Mouse (Mus musculus) limb, embryonic 10.5 days (tissue): ENCODE measurements around the gene Gab3. TPM values are rescaled to one million over a fixed set of nuclear protein-coding genes. Genes with fewer than 3 reads are reported as not detected.
"Not testable (repeated sequence)": the region's sequence is repeated elsewhere in the genome, so short reads cannot be mapped to it uniquely, and the experiment has no call there.

Experiments
- DNase-seq: peaks from one replicate; pipeline ENCODE4 v3.0.0-alpha.2; 2017; ENCODE audit warnings: low spot score
- H3K27ac ChIP-seq: fragments of 300-500 bp; sonication (generic); 2 replicates; pipeline ENCODE4 v1.5.1; 2016; ENCODE audit warnings: mild to moderate bottlenecking
- H3K27me3 ChIP-seq: fragments of 300-500 bp; sonication (generic); 2 replicates; pipeline ENCODE4 v1.6.1; 2016; ENCODE audit warnings: low read depth, mild to moderate bottlenecking; ENCODE audit not compliant: poor library complexity, severe bottlenecking
- H3K36me3 ChIP-seq: fragments of 300-500 bp; sonication (generic); 2 replicates; pipeline ENCODE4 v1.6.1; 2016; ENCODE audit warnings: mild to moderate bottlenecking, moderate library complexity
- H3K4me1 ChIP-seq: fragments of 300-500 bp; sonication (generic); 2 replicates; pipeline ENCODE4 v1.6.1; 2016
- H3K4me3 ChIP-seq: fragments of 300-500 bp; sonication (generic); 2 replicates; pipeline ENCODE4 v1.5.1; 2016; ENCODE audit warnings: mild to moderate bottlenecking, moderate library complexity
- H3K9me3 ChIP-seq: fragments of 300-500 bp; sonication (generic); replicated peaks from 2 replicates; pipeline ENCODE4 v1.6.1; 2016; ENCODE audit warnings: mild to moderate bottlenecking
- WGBS: fragments of 180-500 bp; shearing (Covaris S2); methylation state at CpG from one replicate; pipeline ENCODE4 v1.1.7; 2016; 5-methylcytosine and 5-hydroxymethylcytosine counted together
- polyA plus RNA-seq: library from polyadenylated mRNA; unstranded; fragments of >200 nt; fragmentation: Nextera tagmentation; extraction: Ambion mirVana; gene quantifications from 2 replicates; pipeline ENCODE4 v1.2.1, GENCODE M21; 2016

Gene Gab3
- polyA plus RNA-seq, 1 experiment from 2014 or later, result 0.65 TPM

DNA sequence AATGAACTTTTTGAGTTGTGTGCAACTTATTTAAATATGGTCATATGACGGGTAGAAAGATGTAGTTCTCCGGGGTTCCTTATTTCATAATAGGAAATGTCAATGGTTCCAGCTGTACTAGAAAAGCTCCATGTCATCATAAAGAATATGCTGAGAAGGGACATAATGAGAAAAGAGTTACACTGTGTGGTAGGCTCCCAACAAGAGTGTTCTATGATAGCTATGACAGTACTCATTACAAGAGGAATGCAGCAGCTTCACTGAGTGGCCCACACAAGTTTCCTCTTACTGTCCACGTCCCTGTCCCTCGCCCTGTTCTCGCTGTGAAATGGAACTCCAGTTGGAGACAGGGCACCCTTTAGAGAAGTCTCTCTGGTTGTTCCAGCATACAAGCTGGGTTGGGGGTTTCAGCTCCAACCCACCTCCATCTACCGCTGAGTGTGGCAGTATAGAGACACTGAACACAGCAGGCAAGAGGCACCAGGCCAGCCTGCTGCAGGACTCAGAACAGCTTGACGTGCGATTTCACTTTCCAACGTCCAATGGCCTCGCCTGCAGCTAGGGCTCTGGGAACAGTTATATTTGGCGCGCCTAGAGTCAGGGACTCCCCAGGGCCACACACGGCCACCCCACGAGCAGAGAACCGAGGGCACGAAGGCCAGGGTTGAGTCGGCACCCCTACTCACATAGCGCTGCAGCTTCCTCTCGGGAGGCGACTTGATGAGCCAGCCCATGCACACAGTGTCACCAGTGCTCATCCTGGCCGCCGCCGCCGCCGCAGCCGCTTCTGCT lies 1.1 kb downstream of the Gab3 start:
- DNase-seq, result peak; percentile 37
- H3K27ac ChIP-seq, result peak overlapping the region; percentile 58; the same call in 1 of the 2 replicates
- H3K27me3 ChIP-seq, result no peaks in the 10 kb centered on the region
- WGBS, result 25% methylated on average over 26 of the region's 26 CpGs
- H3K9me3 ChIP-seq, result no peaks in the 10 kb centered on the region
- H3K4me3 ChIP-seq, result peak overlapping the region; percentile 56
- no peaks in the 10 kb centered on the region for H3K4me1 ChIP-seq
- no peaks in the 10 kb centered on the region for H3K36me3 ChIP-seq

GRCm38 (mm10) chrX:75082351-75082750 lies 2.9 kb downstream of the Gab3 start:
- Histone ChIP-seq H3K4me1 (no peaks in the 10 kb centered on the region), H3K27me3 (no peaks in the 10 kb centered on the region), H3K9me3 (no peaks in the 10 kb centered on the region), H3K27ac (no peak overlapping the region), H3K36me3 (no peaks in the 10 kb centered on the region), H3K4me3 (no peak overlapping the region)
- 54% methylated on average over 2 of the region's 2 CpGs for WGBS
- DNase-seq, result no peak

DNA sequence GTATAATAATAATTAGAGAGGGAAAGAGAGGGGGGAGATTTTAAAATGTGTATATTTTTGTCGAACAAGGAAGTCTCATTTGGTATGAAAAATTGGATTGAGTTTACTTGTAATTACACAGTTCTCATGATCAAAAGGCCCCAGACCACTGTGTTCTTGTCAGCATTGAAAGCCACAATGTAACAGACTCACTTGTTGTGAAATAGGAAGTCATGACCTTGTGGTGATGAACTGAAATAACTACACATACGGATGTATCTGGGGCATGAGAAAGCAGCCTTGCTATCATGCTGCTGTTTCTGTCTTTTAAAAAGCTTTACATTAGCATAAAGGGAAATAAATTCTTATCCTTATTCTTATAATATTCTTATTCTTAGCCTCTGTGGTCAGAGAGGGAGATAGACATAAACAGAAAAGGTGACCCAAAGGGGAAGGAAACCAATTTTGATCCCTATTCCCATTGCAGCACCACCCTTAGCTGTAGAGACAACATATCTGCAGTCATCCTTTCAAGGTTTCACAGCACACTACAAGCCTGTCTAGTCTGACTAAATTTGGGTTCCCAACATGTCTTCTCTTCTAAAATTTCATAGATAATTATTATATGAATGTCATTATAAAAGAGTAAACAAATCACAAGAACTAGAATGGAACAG lies 29.0 kb downstream of the Gab3 start:
- 90% methylated on average over 2 of the region's 2 CpGs for WGBS
- no peak for DNase-seq
- Histone ChIP-seq H3K27ac (no peak overlapping the region), H3K36me3 (no peaks in the 10 kb centered on the region), H3K9me3 (no peaks in the 10 kb centered on the region), H3K4me1 (no peaks in the 10 kb centered on the region), H3K27me3 (no peaks in the 10 kb centered on the region), H3K4me3 (no peak overlapping the region)

DNA sequence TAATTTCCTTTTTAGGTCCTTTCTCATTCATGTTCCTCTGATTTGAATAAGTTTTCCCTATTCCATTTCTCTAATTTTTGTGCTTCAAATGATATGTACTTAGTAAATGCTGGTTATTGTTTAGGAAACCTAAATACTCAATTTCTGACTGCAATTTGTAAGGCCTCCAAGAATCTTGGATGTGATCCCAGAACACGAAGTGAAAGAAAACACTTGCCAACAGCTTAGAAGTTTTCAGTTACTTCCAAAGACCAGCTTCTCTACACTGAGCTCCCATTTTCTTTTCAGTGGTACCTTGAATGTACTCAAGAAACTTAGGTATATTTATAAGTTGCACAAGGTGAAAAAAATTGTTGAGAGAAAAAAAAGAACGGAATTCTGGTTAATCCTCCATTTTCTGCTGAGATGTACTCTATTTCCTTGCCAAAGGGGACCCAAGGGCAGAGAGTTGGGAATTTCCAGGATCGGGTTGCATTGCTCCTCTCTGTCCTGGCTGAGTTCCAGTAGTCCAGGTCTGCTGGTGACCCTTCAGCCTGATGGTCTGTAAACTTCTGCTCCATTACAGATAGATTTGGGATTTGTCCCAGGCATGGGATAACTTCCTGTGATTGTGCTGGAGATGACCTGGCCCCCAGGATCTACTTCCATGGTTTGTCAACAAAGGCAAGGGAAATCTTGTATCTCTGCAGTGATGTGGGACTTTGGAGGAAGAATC lies 38.2 kb downstream of the Gab3 start:
- 75% methylated on average over 3 of the region's 3 CpGs for WGBS
- no peak for DNase-seq
- Histone ChIP-seq H3K9me3 (no peaks in the 10 kb centered on the region), H3K4me1 (no peaks in the 10 kb centered on the region), H3K36me3 (no peaks in the 10 kb centered on the region), H3K27me3 (no peaks in the 10 kb centered on the region), H3K4me3 (no peak overlapping the region), H3K27ac (no peak overlapping the region)

- Histone ChIP-seq H3K4me3 (no peak overlapping the region), H3K4me1 (no peaks in the 10 kb centered on the region), H3K27ac (no peak overlapping the region), H3K27me3 (no peaks in the 10 kb centered on the region), H3K36me3 (no peaks in the 10 kb centered on the region), H3K9me3 (no peaks in the 10 kb centered on the region)
- WGBS, result 95% methylated on average over 1 of the region's 1 CpGs
- no peak for DNase-seq
Observed at GRCm38 (mm10) chrX:75045931-75046330, 39.3 kb downstream of the Gab3 start.

- Histone ChIP-seq H3K36me3 (no peaks in the 10 kb centered on the region), H3K4me1 (no peaks in the 10 kb centered on the region), H3K9me3 (no peaks in the 10 kb centered on the region), H3K4me3 (no peak overlapping the region), H3K27me3 (no peaks in the 10 kb centered on the region), H3K27ac (no peak overlapping the region)
- DNase-seq, result no peak
- 66% methylated on average over 4 of the region's 4 CpGs for WGBS
Observed at GRCm38 (mm10) chrX:75044595-75044994, 40.7 kb downstream of the Gab3 start.

DNA sequence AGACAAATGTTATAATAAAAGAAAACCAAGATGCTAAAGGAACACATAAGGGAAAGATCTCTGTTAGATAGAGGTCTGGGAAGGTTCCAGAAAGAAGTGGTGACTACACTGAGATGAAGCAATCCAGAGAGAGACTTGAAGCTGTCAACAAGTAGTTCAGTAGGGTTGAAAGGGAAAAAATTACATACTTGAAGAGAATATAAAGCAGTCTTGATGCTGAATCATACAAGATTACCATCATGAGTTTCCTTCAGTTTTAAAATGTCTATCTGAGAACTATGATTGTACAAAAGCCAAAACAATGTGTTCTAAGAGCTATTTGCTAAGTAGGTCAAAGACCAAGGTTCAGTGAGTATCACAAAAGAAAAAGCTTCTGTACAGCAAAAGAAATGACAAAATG lies 48.6 kb downstream of the Gab3 start:
- Histone ChIP-seq H3K27ac (no peak overlapping the region), H3K27me3 (no peaks in the 10 kb centered on the region), H3K4me3 (no peak overlapping the region), H3K36me3 (no peaks in the 10 kb centered on the region), H3K4me1 (no peaks in the 10 kb centered on the region), H3K9me3 (no peaks in the 10 kb centered on the region)
- no peak for DNase-seq

DNA sequence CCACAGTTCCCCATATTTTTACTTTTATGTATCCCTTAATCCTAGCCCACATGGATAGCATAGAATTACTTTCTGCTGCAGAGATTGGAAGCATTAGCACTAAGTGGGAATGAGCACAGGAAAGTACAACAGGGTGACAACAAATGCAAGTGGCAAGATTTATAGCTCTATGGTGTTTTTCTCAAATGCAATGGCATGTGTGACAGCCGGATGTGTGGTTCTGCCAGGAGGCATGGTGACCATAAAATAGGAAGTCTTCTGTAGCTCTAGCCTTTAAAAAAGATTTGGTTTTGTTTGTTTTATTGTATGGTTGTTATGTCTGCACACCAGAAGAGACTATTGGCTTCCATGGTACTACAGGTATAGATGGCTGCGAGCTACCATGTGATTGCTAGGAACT lies 50.1 kb downstream of the Gab3 start:
- Histone ChIP-seq H3K9me3 (no peaks in the 10 kb centered on the region), H3K36me3 (no peaks in the 10 kb centered on the region), H3K27me3 (no peaks in the 10 kb centered on the region), H3K4me3 (no peak overlapping the region), H3K27ac (no peak overlapping the region), H3K4me1 (no peaks in the 10 kb centered on the region)
- WGBS, result 80% methylated on average over 2 of the region's 2 CpGs
- DNase-seq, result no peak

GRCm38 (mm10) chrX:75034054-75034453 lies 51.2 kb downstream of the Gab3 start:
- not testable (repeated sequence) for DNase-seq, H3K27me3 ChIP-seq, H3K4me1 ChIP-seq, H3K27ac ChIP-seq, H3K36me3 ChIP-seq, H3K9me3 ChIP-seq, H3K4me3 ChIP-seq
- WGBS, result 76% methylated on average over 1 of the region's 1 CpGs

DNA sequence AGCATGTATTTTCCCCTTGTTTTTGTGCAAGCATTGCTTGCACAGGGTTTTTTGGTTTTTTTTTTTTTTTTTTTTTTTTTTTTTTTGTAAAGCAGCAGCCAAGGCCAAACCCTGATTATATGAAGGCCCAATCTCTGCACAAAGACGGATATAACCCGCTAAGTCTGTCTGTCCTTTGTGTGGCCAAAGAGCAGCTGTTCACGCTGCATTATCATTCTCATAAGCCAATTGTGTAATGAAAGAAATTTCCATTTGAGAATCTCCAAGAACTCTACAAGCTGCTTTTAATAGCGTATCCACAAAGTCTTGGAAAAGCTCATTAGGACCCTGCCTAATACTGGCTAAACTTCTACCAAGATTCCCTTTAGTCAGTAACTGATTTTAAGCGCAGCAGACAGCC lies 101.5 kb downstream of the Gab3 start:
- no peak for DNase-seq

DNA sequence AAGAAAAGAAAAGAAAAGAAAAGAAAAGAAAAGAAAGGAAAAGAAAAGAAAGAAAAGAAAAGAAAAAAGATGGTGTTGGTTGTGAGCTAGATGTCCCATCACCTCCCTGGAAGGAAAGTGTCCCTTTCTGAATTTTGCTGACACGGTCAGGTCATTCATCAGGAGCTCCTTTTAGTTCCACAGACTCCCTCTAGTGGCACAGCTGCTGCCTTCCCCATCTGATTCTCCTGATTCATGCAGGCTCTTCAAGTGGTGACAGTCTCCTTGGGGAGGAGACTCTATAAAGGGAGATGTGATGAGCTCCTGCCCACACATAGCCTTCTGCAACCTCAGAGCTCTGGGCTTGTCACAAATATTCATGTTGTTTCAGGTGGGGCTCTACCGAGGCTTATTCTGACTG lies 122.4 kb downstream of the Gab3 start:
- WGBS, result 16% methylated on average over 1 of the region's 2 CpGs

More for the DNA sequence above, 101.5 kb downstream of the Gab3 start:
- H3K27ac ChIP-seq, result no peak overlapping the region
- no peaks in the 10 kb centered on the region for H3K4me1 ChIP-seq
- no peaks in the 10 kb centered on the region for H3K36me3 ChIP-seq
- no peak overlapping the region for H3K4me3 ChIP-seq
- H3K27me3 ChIP-seq, result no peaks in the 10 kb centered on the region
- WGBS, result 89% methylated on average over 5 of the region's 5 CpGs
- H3K9me3 ChIP-seq, result no peaks in the 10 kb centered on the region

DNA sequence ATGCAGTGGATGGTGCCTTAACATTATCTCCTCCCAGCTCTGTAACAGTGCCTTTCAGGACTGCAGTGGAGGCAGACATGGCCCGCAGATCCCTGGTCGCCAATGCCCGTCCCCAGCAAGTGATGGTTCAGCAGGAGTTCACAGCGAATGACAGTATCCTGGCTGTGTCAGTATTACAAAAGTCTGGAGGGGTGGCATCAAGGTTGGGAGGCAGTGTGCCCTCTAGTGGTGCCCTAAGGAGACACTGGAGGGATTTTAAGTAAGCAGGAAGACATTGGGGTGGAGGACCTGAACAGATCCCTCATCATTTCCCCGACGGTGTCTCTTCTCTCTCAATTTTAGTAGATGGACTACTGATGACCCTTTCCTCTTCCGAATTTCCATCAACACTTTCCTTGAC lies 126.1 kb downstream of the Gab3 start:
- WGBS, result 65% methylated on average over 7 of the region's 7 CpGs
- DNase-seq, H3K9me3 ChIP-seq, H3K36me3 ChIP-seq, H3K27ac ChIP-seq, H3K4me1 ChIP-seq, H3K27me3 ChIP-seq, H3K4me3 ChIP-seq: not testable (repeated sequence)

More for the DNA sequence above, 122.4 kb downstream of the Gab3 start:
- H3K4me1 ChIP-seq, H3K9me3 ChIP-seq, H3K36me3 ChIP-seq, DNase-seq, H3K27ac ChIP-seq, H3K27me3 ChIP-seq, H3K4me3 ChIP-seq: not testable (repeated sequence)
